Mouse (Mus musculus) hindbrain, embryonic 10.5 days (tissue): ENCODE measurements at regions not wholly inside any gene's neighbourhood (a gene's known extent, or its start where the extent isn't known, plus 50 kb on each side); places are given as distances from the start of the nearest gene placed in this dataset.

Experiments
- DNase-seq: peaks from one replicate; pipeline ENCODE4 v3.0.0-alpha.2; 2017; ENCODE audit warnings: low spot score
- H3K27ac ChIP-seq: fragments of 300-500 bp; sonication (generic); 2 replicates; pipeline ENCODE4 v1.5.1; 2016; ENCODE audit warnings: mild to moderate bottlenecking, moderate library complexity
- H3K27me3 ChIP-seq: fragments of 300-500 bp; sonication (generic); 2 replicates; pipeline ENCODE4 v1.6.1; 2016; ENCODE audit warnings: mild to moderate bottlenecking; ENCODE audit not compliant: poor library complexity, insufficient read depth, severe bottlenecking
- H3K36me3 ChIP-seq: fragments of 300-500 bp; sonication (generic); 2 replicates; pipeline ENCODE4 v1.6.1; 2016; ENCODE audit warnings: mild to moderate bottlenecking, moderate library complexity
- H3K4me1 ChIP-seq: fragments of 300-500 bp; sonication (generic); replicated peaks from 2 replicates; pipeline ENCODE4 v1.6.1; 2016; ENCODE audit warnings: mild to moderate bottlenecking
- H3K4me3 ChIP-seq: fragments of 300-500 bp; sonication (generic); 2 replicates; pipeline ENCODE4 v1.5.1; 2016; ENCODE audit warnings: mild to moderate bottlenecking, moderate library complexity
- H3K9me3 ChIP-seq: fragments of 300-500 bp; sonication (generic); 2 replicates; pipeline ENCODE4 v1.6.1; 2016; ENCODE audit warnings: mild to moderate bottlenecking, moderate library complexity
- WGBS: fragments of 180-500 bp; shearing (Covaris S2); methylation state at CpG from one replicate; pipeline ENCODE4 v1.1.7; 2016; 5-methylcytosine and 5-hydroxymethylcytosine counted together

- Histone ChIP-seq H3K36me3 (no peaks in the 10 kb centered on the region), H3K27ac (no peak overlapping the region), H3K4me1 (no peaks in the 10 kb centered on the region), H3K9me3 (no peaks in the 10 kb centered on the region), H3K4me3 (no peak overlapping the region), H3K27me3 (no peaks in the 10 kb centered on the region)
- DNase-seq, result no peak
- WGBS, result 78% methylated on average over 3 of the region's 3 CpGs
Observed at GRCm38 (mm10) chr7:40536601-40537000, 361.5 kb upstream of the Vstm2b start.

DNA sequence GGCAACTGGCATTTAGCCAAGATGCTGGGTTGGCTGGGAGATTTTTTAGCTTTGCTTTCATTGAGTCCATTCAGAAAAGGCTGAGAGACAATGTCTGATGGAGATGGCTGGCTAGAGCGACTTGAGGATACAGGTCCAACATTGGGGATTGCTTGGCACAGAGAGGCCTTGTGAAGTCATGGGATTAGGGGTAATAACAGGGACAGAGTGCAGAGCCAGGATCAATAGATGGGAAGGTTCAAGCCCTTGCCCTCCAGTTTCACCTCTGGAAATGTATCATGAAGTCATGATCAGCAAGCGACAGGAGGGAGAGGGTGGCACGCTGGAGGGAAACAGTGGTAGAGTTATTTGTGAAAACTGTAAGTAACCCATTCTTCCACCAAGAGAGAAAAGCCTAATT, 360.5 kb upstream of the Vstm2b start:
- Histone ChIP-seq H3K27ac (no peak overlapping the region), H3K4me3 (no peak overlapping the region), H3K9me3 (no peaks in the 10 kb centered on the region), H3K4me1 (no peaks in the 10 kb centered on the region), H3K27me3 (no peaks in the 10 kb centered on the region), H3K36me3 (no peaks in the 10 kb centered on the region)
- WGBS, result 88% methylated on average over 3 of the region's 3 CpGs
- no peak for DNase-seq

GRCm38 (mm10) chr7:40539789-40540188, 358.3 kb upstream of the Vstm2b start:
- no peaks in the 10 kb centered on the region for H3K9me3 ChIP-seq
- H3K4me3 ChIP-seq, result no peak overlapping the region
- no peak for DNase-seq
- H3K4me1 ChIP-seq, result no peaks in the 10 kb centered on the region
- H3K36me3 ChIP-seq, result no peaks in the 10 kb centered on the region
- no peak overlapping the region for H3K27ac ChIP-seq
- 78% methylated on average over 5 of the region's 5 CpGs for WGBS
- no peaks in the 10 kb centered on the region for H3K27me3 ChIP-seq

GRCm38 (mm10) chr7:40541283-40541682, 356.8 kb upstream of the Vstm2b start:
- WGBS, result 70% methylated on average over 4 of the region's 4 CpGs
- H3K36me3 ChIP-seq, result no peaks in the 10 kb centered on the region
- DNase-seq, result no peak
- no peaks in the 10 kb centered on the region for H3K4me1 ChIP-seq
- H3K27me3 ChIP-seq, result no peaks in the 10 kb centered on the region
- H3K4me3 ChIP-seq, result no peak overlapping the region
- no peaks in the 10 kb centered on the region for H3K9me3 ChIP-seq
- H3K27ac ChIP-seq, result no peak overlapping the region

- no peaks in the 10 kb centered on the region for H3K27me3 ChIP-seq
- H3K4me3 ChIP-seq, result no peak overlapping the region
- 0 out of 2 replicates have a peak, but pooled peaks cover 2% of the 10 kb centered on the region for H3K4me1 ChIP-seq
- no peaks in the 10 kb centered on the region for H3K9me3 ChIP-seq
- DNase-seq, result no peak
- no peaks in the 10 kb centered on the region for H3K36me3 ChIP-seq
- H3K27ac ChIP-seq, result no peak overlapping the region
- WGBS, result 80% methylated on average over 10 of the region's 10 CpGs
Observed at GRCm38 (mm10) chr7:40563447-40564118, 334.5 kb upstream of the Vstm2b start.

DNA sequence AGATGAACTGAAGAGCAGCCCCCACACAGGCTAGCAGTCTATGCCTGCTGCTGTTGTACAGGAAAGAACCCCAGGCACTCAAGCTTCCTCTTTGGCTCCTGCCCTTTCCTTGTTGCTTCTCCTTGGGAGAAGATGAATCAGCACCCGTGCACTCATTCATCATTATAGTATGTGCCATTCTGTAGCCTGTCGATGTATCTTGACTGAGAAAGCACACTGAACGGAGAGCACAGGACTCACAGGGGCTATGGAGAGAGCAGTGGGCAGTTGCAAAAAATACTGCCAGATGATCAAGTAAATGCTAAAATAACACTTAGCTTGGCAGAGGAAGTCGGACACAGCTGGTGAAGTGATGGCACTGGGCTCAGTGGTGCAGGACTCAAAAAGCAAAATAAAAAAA, 322.2 kb upstream of the Vstm2b start:
- no peak for DNase-seq
- 84% methylated on average over 4 of the region's 4 CpGs for WGBS
- Histone ChIP-seq H3K4me1 (no peaks in the 10 kb centered on the region), H3K36me3 (no peaks in the 10 kb centered on the region), H3K4me3 (no peak overlapping the region), H3K27ac (no peak overlapping the region), H3K27me3 (no peaks in the 10 kb centered on the region), H3K9me3 (no peaks in the 10 kb centered on the region)

DNA sequence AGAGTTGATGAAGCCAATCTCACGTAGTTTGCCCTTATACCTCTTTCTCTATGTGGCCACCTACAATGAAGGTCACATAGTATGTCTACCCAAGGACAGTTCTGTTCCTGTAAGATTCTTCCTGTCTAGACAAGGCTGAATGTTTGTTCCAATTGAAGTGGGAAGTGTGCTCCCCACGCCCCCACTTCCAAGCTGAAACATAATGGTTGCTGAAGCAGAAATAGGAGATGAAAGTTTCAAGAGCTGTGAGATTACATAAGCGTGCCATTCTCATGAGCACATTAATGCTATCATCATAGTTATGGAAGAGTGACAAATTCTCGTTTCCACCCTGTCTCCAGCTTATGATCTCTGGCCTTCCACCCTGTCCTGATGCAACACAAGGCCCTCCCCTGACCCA, 320.8 kb upstream of the Vstm2b start:
- no peak for DNase-seq
- WGBS, result 80% methylated on average over 4 of the region's 4 CpGs

DNA sequence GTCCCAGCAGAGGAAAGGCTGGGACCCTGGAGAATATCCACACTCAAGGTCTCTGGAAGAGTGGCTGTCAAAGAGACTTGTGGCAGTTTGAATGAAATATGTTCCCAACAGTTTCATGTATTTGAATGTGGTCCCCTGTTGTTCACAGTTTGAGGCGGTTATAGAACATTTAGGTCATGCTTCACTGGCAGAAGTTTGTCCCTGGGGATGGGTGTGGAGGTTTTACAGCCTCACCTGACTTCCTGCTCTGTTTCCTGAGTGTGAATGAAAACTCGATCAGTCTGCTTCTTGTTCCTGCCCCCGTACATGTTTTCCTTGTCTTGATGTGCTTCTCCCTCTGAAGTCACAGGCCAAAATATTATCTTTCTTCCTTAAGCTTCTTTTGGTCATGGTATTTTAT, 277.4 kb upstream of the Vstm2b start:
- 83% methylated on average over 3 of the region's 3 CpGs for WGBS
- no peaks in the 10 kb centered on the region for H3K4me1 ChIP-seq
- H3K36me3 ChIP-seq, result no peaks in the 10 kb centered on the region
- no peaks in the 10 kb centered on the region for H3K27me3 ChIP-seq
- no peak for DNase-seq
- no peak overlapping the region for H3K4me3 ChIP-seq
- no peaks in the 10 kb centered on the region for H3K9me3 ChIP-seq
- H3K27ac ChIP-seq, result no peak overlapping the region

More for the DNA sequence above, 320.8 kb upstream of the Vstm2b start:
- Histone ChIP-seq H3K4me3 (no peak overlapping the region), H3K27me3 (no peaks in the 10 kb centered on the region), H3K36me3 (no peaks in the 10 kb centered on the region), H3K9me3 (no peaks in the 10 kb centered on the region), H3K4me1 (no peaks in the 10 kb centered on the region), H3K27ac (no peak overlapping the region)

DNA sequence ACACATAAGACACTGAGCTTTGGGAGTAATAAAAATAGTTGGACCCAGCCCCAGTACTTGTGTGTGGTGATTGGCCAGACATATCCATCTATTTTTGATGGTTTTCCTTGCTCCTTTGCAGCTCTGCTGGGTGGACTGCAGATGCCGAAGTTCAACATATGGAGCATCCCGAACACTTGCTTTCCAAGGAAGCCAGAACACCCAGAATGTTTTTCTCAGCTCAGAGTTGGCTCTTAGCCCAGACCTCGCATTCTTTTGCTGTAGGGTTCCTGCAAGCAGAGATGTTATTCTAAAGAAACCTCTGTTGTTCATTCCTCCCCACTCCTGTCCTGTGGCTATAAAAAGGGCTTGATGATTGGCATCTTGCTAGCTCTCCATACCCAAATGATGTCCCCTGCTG, 275.3 kb upstream of the Vstm2b start:
- Histone ChIP-seq H3K9me3 (no peaks in the 10 kb centered on the region), H3K27ac (no peak overlapping the region), H3K4me1 (no peaks in the 10 kb centered on the region), H3K4me3 (no peak overlapping the region), H3K27me3 (no peaks in the 10 kb centered on the region), H3K36me3 (no peaks in the 10 kb centered on the region)
- no peak for DNase-seq
- WGBS, result 68% methylated on average over 3 of the region's 3 CpGs

- no peaks in the 10 kb centered on the region for H3K9me3 ChIP-seq
- H3K27ac ChIP-seq, result no peak overlapping the region
- 92% methylated on average over 2 of the region's 2 CpGs for WGBS
- H3K27me3 ChIP-seq, result no peaks in the 10 kb centered on the region
- H3K4me3 ChIP-seq, result no peak overlapping the region
- no peaks in the 10 kb centered on the region for H3K36me3 ChIP-seq
- no peaks in the 10 kb centered on the region for H3K4me1 ChIP-seq
- no peak for DNase-seq
Observed at GRCm38 (mm10) chr7:40623286-40623685, 274.8 kb upstream of the Vstm2b start.

DNA sequence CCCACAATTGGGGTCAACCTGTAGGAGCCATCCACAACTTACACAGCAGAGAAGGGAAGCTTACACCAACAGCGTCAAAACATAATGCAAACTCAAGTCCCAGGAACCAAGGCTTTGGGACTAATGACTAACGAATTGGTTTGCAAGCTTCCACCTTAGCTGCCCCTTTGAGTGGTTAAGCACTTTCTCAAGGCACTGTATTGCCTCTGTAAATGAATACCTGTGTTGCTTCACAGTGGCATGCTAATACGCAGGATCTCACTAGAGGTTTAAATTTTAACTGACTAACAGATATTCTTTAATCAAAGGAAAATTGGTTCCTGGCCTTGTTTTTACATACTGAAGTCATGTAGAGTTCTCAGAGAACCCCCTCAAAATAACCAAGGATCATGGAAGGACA, 261.8 kb upstream of the Vstm2b start:
- H3K4me1 ChIP-seq, result no peaks in the 10 kb centered on the region
- no peaks in the 10 kb centered on the region for H3K27me3 ChIP-seq
- no peak for DNase-seq
- WGBS, result 94% methylated on average over 3 of the region's 3 CpGs
- no peak overlapping the region for H3K4me3 ChIP-seq
- no peaks in the 10 kb centered on the region for H3K36me3 ChIP-seq
- H3K27ac ChIP-seq, result no peak overlapping the region
- H3K9me3 ChIP-seq, result no peaks in the 10 kb centered on the region

GRCm38 (mm10) chr7:40654982-40655381, 243.1 kb upstream of the Vstm2b start:
- Histone ChIP-seq H3K4me1 (peaks cover 15% of the 10 kb centered on the region), H3K9me3 (no peaks in the 10 kb centered on the region), H3K27me3 (no peaks in the 10 kb centered on the region), H3K27ac (no peak overlapping the region), H3K36me3 (no peaks in the 10 kb centered on the region), H3K4me3 (no peak overlapping the region)
- no peak for DNase-seq
- 61% methylated on average over 7 of the region's 7 CpGs for WGBS

- H3K36me3 ChIP-seq, result no peaks in the 10 kb centered on the region
- peaks cover 19% of the 10 kb centered on the region for H3K4me1 ChIP-seq
- no peak overlapping the region for H3K4me3 ChIP-seq
- H3K27me3 ChIP-seq, result no peaks in the 10 kb centered on the region
- DNase-seq, result no peak
- H3K27ac ChIP-seq, result no peak overlapping the region
- 75% methylated on average over 2 of the region's 2 CpGs for WGBS
- H3K9me3 ChIP-seq, result no peaks in the 10 kb centered on the region
Observed at GRCm38 (mm10) chr7:40655391-40655790, 242.7 kb upstream of the Vstm2b start.

DNA sequence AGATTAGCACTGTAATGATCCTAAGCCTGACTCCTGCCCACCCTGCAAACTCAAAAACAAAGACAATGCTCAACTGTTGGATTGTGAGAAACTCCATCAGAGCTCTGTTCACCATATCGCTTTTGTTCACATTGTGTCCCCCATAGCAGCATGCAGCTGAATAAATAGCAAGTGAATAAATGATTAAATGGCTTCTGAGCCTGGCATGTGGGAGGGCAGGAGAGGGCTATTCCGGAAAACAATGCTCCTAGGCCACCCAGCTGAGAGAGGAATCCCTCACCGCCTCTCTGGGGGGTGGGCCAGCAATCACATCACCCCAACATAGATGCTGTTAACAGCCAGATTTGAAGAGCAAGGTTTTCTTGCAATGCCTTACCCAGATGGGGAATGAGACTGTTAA, 238.5 kb upstream of the Vstm2b start:
- Histone ChIP-seq H3K27ac (peak overlapping the region; percentile 76), H3K36me3 (no peaks in the 10 kb centered on the region), H3K27me3 (no peaks in the 10 kb centered on the region), H3K9me3 (no peaks in the 10 kb centered on the region), H3K4me1 (peaks cover 21% of the 10 kb centered on the region), H3K4me3 (no peak overlapping the region)
- DNase-seq, result peak; percentile 27
- 14% methylated on average over 3 of the region's 3 CpGs for WGBS
